Mouse (Mus musculus) liver, embryonic 11.5 days (tissue): ENCODE data around the gene Lpp. TPM values are rescaled to one million over a fixed set of nuclear protein-coding genes. Genes with fewer than 3 reads are reported as not detected.

Source experiments
- ATAC-seq: fragments of 200-750 bp; cut with Nextera tagmentation; replicated peaks from 2 replicates; pipeline ENCODE4 v1.8.0; 2017; ENCODE audit warnings: moderate number of reproducible peaks, mild to moderate bottlenecking, moderate TSS enrichment, moderate library complexity; ENCODE audit not compliant: low FRiP score
- DNase-seq: peaks from one replicate; pipeline ENCODE4 v3.0.0-alpha.2; 2017; ENCODE audit warnings: low spot score
- H3K27ac ChIP-seq: fragments of 300-500 bp; sonication (generic); 2 replicates; pipeline ENCODE4 v1.5.1; 2014; ENCODE audit warnings: mild to moderate bottlenecking, low read depth, low read length, control low read depth
- H3K27me3 ChIP-seq: fragments of 300-500 bp; sonication (generic); replicated peaks from 2 replicates; pipeline ENCODE4 v1.6.1; 2014; ENCODE audit warnings: low read length, mixed read lengths; ENCODE audit not compliant: control insufficient read depth, insufficient read depth
- H3K36me3 ChIP-seq: fragments of 300-500 bp; sonication (generic); 2 replicates; pipeline ENCODE4 v1.6.1; 2014; ENCODE audit warnings: mild to moderate bottlenecking, low read length, moderate library complexity, mixed read lengths; ENCODE audit not compliant: control insufficient read depth, insufficient read depth
- H3K4me1 ChIP-seq: fragments of 300-500 bp; sonication (generic); replicated peaks from 2 replicates; pipeline ENCODE4 v1.6.1; 2014; ENCODE audit warnings: low read length, mixed read lengths; ENCODE audit not compliant: control insufficient read depth, insufficient read depth
- H3K4me2 ChIP-seq: fragments of 300-500 bp; sonication (generic); 2 replicates; pipeline ENCODE4 v1.6.1; 2014; ENCODE audit warnings: mild to moderate bottlenecking, control low read depth, moderate library complexity
- H3K4me3 ChIP-seq: fragments of 300-500 bp; sonication (generic); 2 replicates; pipeline ENCODE4 v1.5.1; 2014; ENCODE audit warnings: low read depth, low read length, control low read depth
- H3K9ac ChIP-seq: fragments of 300-500 bp; sonication (generic); 2 replicates; pipeline ENCODE4 v1.6.1; 2014; ENCODE audit warnings: low read depth, low read length, control low read depth
- H3K9me3 ChIP-seq: fragments of 300-500 bp; sonication (generic); 2 replicates; pipeline ENCODE4 v1.6.1; 2016; ENCODE audit warnings: low read length, inconsistent platforms, mixed read lengths; ENCODE audit not compliant: control insufficient read depth
- WGBS: fragments of 180-500 bp; shearing (Covaris S2); extraction: QIAGEN DNeasy Blood & Tissue Kit; methylation state at CpG from one replicate; pipeline ENCODE4 v1.1.7; 2014; 5-methylcytosine and 5-hydroxymethylcytosine counted together
- polyA plus RNA-seq: library from polyadenylated mRNA; unstranded; fragments of >200 nt; fragmentation: Nextera tagmentation; extraction: Ambion mirVana; gene quantifications from 2 replicates; pipeline ENCODE4 v1.2.1, GENCODE M21; 2014

The Lpp gene
- polyA plus RNA-seq, 1 experiment from 2014 or later: 21.2 TPM

GRCm38 (mm10) chr16:24577798-24578197 is 184.5 kb downstream of the Lpp start:
- ATAC-seq: no peak
- H3K36me3 ChIP-seq: no peaks in the 10 kb centered on the region
- no peak overlapping the region for H3K27ac ChIP-seq
- H3K4me2 ChIP-seq: no peak overlapping the region
- H3K4me1 ChIP-seq: no peaks in the 10 kb centered on the region
- 72% methylated on average over 2 of the region's 2 CpGs for WGBS
- H3K4me3 ChIP-seq: no peak overlapping the region
- no peak overlapping the region for H3K9ac ChIP-seq
- no peaks in the 10 kb centered on the region for H3K27me3 ChIP-seq
- no peak for DNase-seq
- H3K9me3 ChIP-seq: no peaks in the 10 kb centered on the region

DNA sequence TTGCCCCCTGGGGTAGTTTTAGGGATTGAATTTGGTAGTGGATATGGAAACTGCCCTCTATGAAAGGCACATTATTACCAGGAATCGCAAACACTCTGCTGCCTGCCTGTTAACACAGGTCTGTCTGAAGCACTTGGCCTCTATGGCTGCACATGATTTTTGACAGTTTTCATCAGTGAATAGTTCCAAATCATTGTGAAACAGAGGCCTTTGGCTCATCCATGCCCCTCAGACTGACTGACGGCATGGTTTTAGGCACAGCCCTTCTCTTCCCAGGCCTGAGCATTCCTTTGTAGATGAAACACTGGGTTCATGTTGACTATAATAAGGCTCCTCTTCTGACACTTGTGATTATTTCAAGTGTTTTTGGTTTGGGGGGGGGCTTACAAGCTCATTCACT is 189.5 kb downstream of the Lpp start:
- no peaks in the 10 kb centered on the region for H3K36me3 ChIP-seq
- no peaks in the 10 kb centered on the region for H3K27me3 ChIP-seq
- no peak overlapping the region for H3K27ac ChIP-seq
- H3K9ac ChIP-seq: no peak overlapping the region
- 88% methylated on average over 2 of the region's 2 CpGs for WGBS
- DNase-seq: no peak
- no peaks in the 10 kb centered on the region for H3K4me1 ChIP-seq
- H3K4me3 ChIP-seq: no peak overlapping the region
- H3K9me3 ChIP-seq: no peaks in the 10 kb centered on the region
- H3K4me2 ChIP-seq: no peak overlapping the region
- ATAC-seq: no peak

GRCm38 (mm10) chr16:24593535-24593934 is 200.2 kb downstream of the Lpp start:
- no peaks in the 10 kb centered on the region for H3K27me3 ChIP-seq
- no peak for DNase-seq
- 80% methylated on average over 4 of the region's 4 CpGs for WGBS

DNA sequence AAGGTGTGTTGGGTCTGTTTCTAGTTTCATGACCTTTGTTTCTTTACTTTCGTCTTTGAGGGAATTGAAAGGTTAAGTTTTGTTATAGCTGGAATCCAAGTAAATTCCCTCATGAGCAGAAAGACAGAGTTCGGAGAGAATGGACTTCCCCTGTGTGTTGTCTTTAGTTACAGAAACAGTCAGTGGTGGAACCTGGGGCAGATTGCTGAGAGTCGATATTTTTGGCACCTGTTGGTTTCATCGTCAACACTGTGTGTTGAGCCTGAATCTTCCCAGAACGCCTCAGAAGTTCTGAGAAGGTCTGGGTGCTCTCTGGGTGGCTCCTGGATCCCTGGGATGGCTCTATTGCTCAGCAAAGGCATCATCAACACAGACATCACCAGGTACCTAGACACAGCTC is 201.2 kb downstream of the Lpp start:
- H3K4me2 ChIP-seq: no peak overlapping the region
- no peak overlapping the region for H3K9ac ChIP-seq
- no peaks in the 10 kb centered on the region for H3K9me3 ChIP-seq
- H3K4me3 ChIP-seq: no peak overlapping the region
- no peak overlapping the region for H3K27ac ChIP-seq
- no peaks in the 10 kb centered on the region for H3K36me3 ChIP-seq
- H3K4me1 ChIP-seq: no peaks in the 10 kb centered on the region
- WGBS: 84% methylated on average over 5 of the region's 5 CpGs
- ATAC-seq (no peak), DNase-seq (no peak)
- no peaks in the 10 kb centered on the region for H3K27me3 ChIP-seq

More at GRCm38 (mm10) chr16:24593535-24593934, 200.2 kb downstream of the Lpp start:
- Histone ChIP-seq H3K4me1 (no peaks in the 10 kb centered on the region), H3K36me3 (no peaks in the 10 kb centered on the region), H3K4me3 (no peak overlapping the region), H3K4me2 (no peak overlapping the region), H3K27ac (no peak overlapping the region), H3K9ac (no peak overlapping the region), H3K9me3 (no peaks in the 10 kb centered on the region)
- ATAC-seq: no peak

GRCm38 (mm10) chr16:24595493-24595892 is 202.2 kb downstream of the Lpp start:
- Histone ChIP-seq H3K9me3 (no peaks in the 10 kb centered on the region), H3K27me3 (no peaks in the 10 kb centered on the region), H3K36me3 (no peaks in the 10 kb centered on the region), H3K4me2 (no peak overlapping the region), H3K4me3 (no peak overlapping the region), H3K4me1 (no peaks in the 10 kb centered on the region), H3K9ac (no peak overlapping the region), H3K27ac (no peak overlapping the region)
- DNase-seq: no peak
- ATAC-seq: no peak

GRCm38 (mm10) chr16:24598567-24598966 is 205.3 kb downstream of the Lpp start:
- Histone ChIP-seq H3K4me1 (no peaks in the 10 kb centered on the region), H3K9ac (no peak overlapping the region), H3K9me3 (no peaks in the 10 kb centered on the region), H3K4me2 (no peak overlapping the region), H3K4me3 (no peak overlapping the region), H3K27me3 (no peaks in the 10 kb centered on the region), H3K27ac (no peak overlapping the region), H3K36me3 (no peaks in the 10 kb centered on the region)
- ATAC-seq (no peak), DNase-seq (no peak)
- WGBS: 61% methylated on average over 7 of the region's 7 CpGs

DNA sequence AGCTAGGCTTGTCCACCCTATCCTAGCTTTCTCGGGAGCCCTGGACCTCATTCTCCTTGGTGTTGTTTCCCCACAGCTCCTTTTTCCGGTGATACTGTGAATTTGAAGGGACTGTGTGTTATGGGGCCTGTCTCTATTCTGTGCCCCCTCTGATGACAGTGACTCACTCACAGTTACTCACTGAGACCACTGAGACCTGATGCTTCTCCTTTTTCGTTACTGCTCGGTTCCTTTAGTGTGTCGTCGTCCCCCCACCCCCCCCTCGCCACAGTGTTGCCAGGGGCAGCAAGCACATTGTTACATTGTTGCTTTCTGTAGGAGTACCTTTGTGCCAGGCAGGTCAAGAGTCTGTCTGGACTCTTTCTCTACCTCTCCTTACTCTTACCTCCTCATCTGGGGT is 206.5 kb downstream of the Lpp start:
- Histone ChIP-seq H3K4me3 (no peak overlapping the region), H3K4me2 (no peak overlapping the region), H3K27me3 (no peaks in the 10 kb centered on the region), H3K27ac (no peak overlapping the region), H3K9me3 (no peaks in the 10 kb centered on the region), H3K36me3 (no peaks in the 10 kb centered on the region), H3K9ac (no peak overlapping the region), H3K4me1 (no peaks in the 10 kb centered on the region)
- 54% methylated on average over 7 of the region's 7 CpGs for WGBS
- no peak for DNase-seq
- ATAC-seq: no peak

DNA sequence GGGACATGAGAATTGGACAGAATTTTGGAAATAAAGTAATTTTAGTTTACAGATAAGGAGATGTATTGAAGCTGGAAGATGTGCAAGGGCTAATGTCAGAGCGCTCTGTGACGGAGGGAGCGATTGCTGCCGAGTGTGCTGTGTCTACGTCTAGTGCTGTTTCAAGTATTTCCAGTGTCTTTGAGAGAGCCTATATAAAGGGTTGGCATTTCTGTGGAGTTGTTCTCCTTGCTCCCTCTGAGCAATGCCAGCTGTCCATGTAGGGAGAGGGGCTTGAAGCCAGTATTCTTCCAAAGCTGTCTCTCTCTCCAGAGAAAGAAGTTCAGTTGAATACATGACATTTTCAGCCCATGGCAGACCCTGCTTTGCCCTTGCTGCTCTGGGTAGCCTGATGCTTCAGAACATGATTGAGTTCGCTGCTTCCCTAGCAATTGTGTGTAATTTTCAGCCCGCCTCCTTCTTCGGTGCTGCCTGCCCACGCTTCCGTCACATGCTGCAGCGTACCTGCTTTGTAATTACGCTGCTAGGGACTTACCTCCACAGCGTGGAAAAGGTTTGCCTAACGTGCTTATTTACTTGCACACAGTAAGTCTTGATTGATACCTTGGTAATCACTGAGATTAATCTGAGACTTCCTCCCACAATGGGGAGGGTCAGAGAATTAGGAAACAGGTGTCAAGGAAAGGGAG is 207.1 kb downstream of the Lpp start:
- no peaks in the 10 kb centered on the region for H3K9me3 ChIP-seq
- H3K4me2 ChIP-seq: no peak overlapping the region
- no peaks in the 10 kb centered on the region for H3K4me1 ChIP-seq
- H3K9ac ChIP-seq: no peak overlapping the region
- H3K27me3 ChIP-seq: no peaks in the 10 kb centered on the region
- ATAC-seq (no peak), DNase-seq (no peak)
- H3K27ac ChIP-seq: no peak overlapping the region
- no peaks in the 10 kb centered on the region for H3K36me3 ChIP-seq
- 84% methylated on average over 14 of the region's 14 CpGs for WGBS
- H3K4me3 ChIP-seq: no peak overlapping the region

DNA sequence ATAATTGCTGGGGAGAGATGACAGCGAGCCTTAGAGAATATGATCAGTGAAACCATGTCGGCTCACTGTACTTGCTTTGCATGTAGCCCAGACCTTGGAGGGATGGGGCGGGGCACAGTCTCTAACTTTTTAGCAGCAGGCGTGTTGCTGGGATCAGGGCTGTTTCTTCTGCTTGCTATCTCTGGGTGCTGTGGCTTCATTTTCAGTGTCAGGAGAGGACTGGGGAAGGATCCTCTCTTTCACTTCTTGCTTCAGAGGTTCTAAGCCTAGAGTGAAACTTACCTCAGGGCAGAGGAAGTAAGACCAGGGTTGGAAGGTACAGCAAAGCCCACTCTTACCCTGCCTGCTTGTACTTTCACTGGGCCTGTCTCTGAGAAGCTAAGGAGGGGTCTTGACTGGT is 210.0 kb downstream of the Lpp start:
- H3K9me3 ChIP-seq: no peaks in the 10 kb centered on the region

More for the DNA sequence above, 210.0 kb downstream of the Lpp start:
- Histone ChIP-seq H3K36me3 (no peaks in the 10 kb centered on the region), H3K4me2 (no peak overlapping the region), H3K27ac (no peak overlapping the region), H3K4me1 (no peaks in the 10 kb centered on the region), H3K27me3 (no peaks in the 10 kb centered on the region), H3K9ac (no peak overlapping the region), H3K4me3 (no peak overlapping the region)
- DNase-seq (no peak), ATAC-seq (no peak)
- WGBS: 70% methylated on average over 4 of the region's 4 CpGs
